Mouse (Mus musculus): ENCODE measurements around the gene Sez6l2. TPM values are rescaled to one million over a fixed set of nuclear protein-coding genes. Genes with fewer than 3 reads are reported as not detected.
"Not testable (repeated sequence)": the region's sequence is repeated elsewhere in the genome, so short reads cannot be mapped to it uniquely, and the experiment has no call there.

Sez6l2 gene
- polyA plus RNA-seq (2016; fragmentation: Nextera tagmentation; extraction: Ambion mirVana), result 0.15 and 0.35 TPM in 2 replicates

DNA sequence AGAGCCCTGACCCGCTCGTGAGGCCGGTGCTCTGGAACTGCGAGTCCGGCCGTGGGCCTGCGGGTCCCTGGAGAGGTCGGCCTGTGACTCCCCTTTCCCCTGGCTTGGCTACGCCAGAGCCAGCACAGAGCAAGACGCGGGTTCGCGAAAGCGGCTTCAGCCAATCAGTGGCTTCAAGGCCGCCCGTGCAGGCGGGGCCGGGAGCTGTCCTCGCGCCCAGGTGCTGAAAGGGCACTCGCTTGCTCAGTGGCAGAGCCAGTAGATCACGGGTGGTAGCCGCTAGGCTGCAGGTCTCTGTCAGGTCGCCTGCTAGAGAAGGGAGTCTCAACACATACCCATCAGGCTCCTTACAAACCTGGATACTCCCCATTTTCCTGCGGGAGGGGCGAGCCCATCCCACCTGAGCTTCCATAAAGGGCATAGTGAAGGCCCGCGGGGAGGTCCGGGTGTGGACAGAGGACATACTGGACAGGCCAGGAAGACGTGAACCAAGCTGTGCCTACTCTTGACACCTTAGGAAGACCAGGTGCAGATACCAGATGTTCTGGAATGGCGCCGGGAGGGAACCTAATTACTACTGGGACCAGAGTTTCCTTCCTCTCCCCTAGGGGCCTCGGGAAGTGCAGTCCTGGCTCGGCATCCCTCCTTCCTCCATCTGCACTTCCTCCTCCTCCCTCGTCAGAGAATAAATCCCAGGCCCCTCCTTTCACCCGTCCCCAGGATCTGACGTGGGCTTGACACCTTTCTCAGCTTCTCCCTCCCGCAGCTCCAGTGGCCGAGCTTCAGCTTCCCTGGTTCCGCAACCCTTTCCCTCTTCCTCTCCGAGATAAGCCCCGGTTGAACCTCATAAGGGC is at the start of gene Sez6l2:
Sez6l2 (plus strand) TSS at position 771 of the 854 bp plus-strand sequence.
- 1% methylated on average over 42 of the region's 42 CpGs for WGBS
- DNase-seq (ENCODE audit: low spot score), result peak; percentile 95
- Histone ChIP-seq H3K4me3 (peak within 1 kb of the TSS; percentile 68), H3K9me3 (no peaks in the 10 kb centered on the region), H3K27ac (peak within 1 kb of the TSS; percentile 44; the same call in 1 of the 2 replicates), H3K27me3 (ENCODE audit: insufficient read depth, poor library complexity, severe bottlenecking) (peaks cover 62% of the 10 kb centered on the region), H3K4me1 (peaks cover 20% of the 10 kb centered on the region), H3K36me3 (peaks cover under 1% of the 10 kb centered on the region; the same call in 1 of the 2 replicates)

DNA sequence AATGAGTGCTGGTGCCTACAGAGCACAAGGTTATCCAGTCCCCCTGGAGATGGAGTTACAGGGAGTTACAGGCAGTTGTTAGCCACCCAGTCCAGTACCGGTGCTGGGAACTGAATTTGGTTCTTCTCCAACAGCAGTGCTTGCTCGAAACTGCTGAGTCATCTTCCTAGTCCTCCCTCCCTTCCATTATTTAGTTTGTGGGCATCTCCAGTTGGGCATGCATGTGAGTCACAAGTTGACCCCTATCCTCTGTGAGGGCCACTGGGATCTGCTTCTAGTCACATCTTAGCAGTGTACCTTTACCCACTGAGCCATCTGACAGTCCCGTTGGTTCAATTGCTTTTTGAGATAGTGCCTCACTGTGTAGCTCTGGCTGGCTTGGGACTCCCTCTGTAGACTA is 44.8 kb upstream of the Sez6l2 start:
- 59% methylated on average over 3 of the region's 3 CpGs for WGBS
- DNase-seq (ENCODE audit: low spot score), result no peak
- no peaks in the 10 kb centered on the region for H3K9me3 ChIP-seq
- H3K4me3 ChIP-seq, result no peak overlapping the region
- no peak overlapping the region for H3K27ac ChIP-seq
- H3K4me1 ChIP-seq, result no peaks in the 10 kb centered on the region
- no peaks in the 10 kb centered on the region for H3K27me3 ChIP-seq (ENCODE audit: insufficient read depth, poor library complexity, severe bottlenecking)
- no peaks in the 10 kb centered on the region for H3K36me3 ChIP-seq

DNA sequence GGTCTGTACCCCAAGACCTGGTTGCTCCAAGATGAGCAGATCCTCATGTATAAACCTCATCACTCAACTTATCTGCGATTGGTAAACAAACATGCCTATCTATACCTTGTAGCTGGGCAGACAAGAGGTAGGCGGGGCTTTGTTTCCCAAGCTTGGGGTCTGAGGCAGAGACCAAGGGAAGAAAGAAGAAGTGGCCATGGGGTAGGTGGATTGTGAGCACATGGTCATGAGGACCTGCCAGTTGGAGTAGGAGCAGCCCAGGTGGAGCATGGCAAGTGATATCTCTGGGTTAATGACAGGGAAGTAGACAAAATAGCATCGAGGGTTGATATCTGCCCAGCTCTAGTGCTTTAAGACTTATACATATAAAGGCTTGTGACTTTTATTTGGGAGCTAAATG is 35.5 kb upstream of the Sez6l2 start:
- no peaks in the 10 kb centered on the region for H3K9me3 ChIP-seq
- H3K27me3 ChIP-seq (ENCODE audit: insufficient read depth, poor library complexity, severe bottlenecking), result no peaks in the 10 kb centered on the region
- H3K4me1 ChIP-seq, result no peaks in the 10 kb centered on the region
- no peak overlapping the region for H3K4me3 ChIP-seq
- 81% methylated on average over 3 of the region's 3 CpGs for WGBS
- DNase-seq (ENCODE audit: low spot score), result no peak
- H3K36me3 ChIP-seq, result no peaks in the 10 kb centered on the region
- H3K27ac ChIP-seq, result no peak overlapping the region

- not testable (repeated sequence) for H3K27me3 ChIP-seq (ENCODE audit: insufficient read depth, poor library complexity, severe bottlenecking); DNase-seq (ENCODE audit: low spot score); H3K4me1 ChIP-seq; H3K27ac ChIP-seq; H3K36me3 ChIP-seq; H3K4me3 ChIP-seq; H3K9me3 ChIP-seq
- WGBS, result 58% methylated on average over 4 of the region's 4 CpGs
Observed at GRCm38 (mm10) chr7:126918356-126918755, 32.0 kb upstream of the Sez6l2 start.

DNA sequence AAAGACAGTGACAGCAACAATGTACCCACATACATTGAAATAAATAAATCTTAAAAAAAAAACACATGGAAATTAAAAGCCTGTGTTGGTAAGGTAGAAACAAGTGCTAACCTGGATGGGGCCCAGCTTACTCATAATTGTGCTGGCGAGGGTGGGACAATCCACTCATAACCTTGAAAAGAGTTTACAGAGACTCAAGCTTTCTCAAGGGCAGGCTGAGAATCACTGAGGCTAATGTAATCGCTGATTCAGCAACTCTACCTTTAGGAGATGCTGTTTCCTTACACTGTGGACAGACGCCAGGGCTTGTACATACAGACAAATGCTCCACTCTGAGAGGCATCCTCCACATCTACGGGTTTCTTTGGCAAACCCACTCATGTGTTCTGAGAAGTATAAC is 30.4 kb upstream of the Sez6l2 start:
- Histone ChIP-seq H3K9me3 (no peaks in the 10 kb centered on the region), H3K36me3 (no peaks in the 10 kb centered on the region), H3K4me1 (peaks cover 8% of the 10 kb centered on the region), H3K27ac (no peak overlapping the region), H3K4me3 (no peak overlapping the region), H3K27me3 (ENCODE audit: insufficient read depth, poor library complexity, severe bottlenecking) (no peaks in the 10 kb centered on the region)
- 82% methylated on average over 4 of the region's 4 CpGs for WGBS
- no peak for DNase-seq (ENCODE audit: low spot score)

DNA sequence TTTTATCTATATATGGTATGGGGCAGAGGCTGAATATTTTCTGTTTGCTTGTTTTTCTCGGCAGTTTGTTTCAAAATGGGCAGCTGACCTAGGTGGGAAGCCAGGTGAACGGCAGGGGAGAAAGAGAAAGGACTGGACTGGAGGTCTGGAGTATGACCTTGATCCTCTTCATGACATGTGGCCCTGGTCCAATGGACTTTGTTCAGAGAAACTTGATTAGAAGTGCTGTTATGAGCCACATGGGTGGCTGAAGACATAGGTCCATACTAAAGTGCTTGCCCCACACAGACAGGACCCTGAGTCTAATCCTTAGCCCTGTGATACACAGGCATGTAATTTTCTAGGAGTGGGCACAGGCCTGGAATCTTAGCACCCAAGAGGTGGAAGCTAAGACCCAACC is 28.8 kb upstream of the Sez6l2 start:
- no peaks in the 10 kb centered on the region for H3K36me3 ChIP-seq
- H3K27ac ChIP-seq, result no peak overlapping the region
- no peaks in the 10 kb centered on the region for H3K9me3 ChIP-seq
- peaks cover 8% of the 10 kb centered on the region for H3K4me1 ChIP-seq
- no peak for DNase-seq (ENCODE audit: low spot score)
- 67% methylated on average over 2 of the region's 2 CpGs for WGBS
- no peaks in the 10 kb centered on the region for H3K27me3 ChIP-seq (ENCODE audit: insufficient read depth, poor library complexity, severe bottlenecking)
- H3K4me3 ChIP-seq, result no peak overlapping the region

GRCm38 (mm10) chr7:126922624-126923060 is 27.7 kb upstream of the Sez6l2 start, which contains the start of gene Tmem219:
Gene Tmem219, minus strand, starts transcription at chr7:126922917.
- no peak for DNase-seq (ENCODE audit: low spot score)
- no peaks in the 10 kb centered on the region for H3K36me3 ChIP-seq
- H3K27ac ChIP-seq, result peak within 1 kb of the TSS; percentile 59
- no peaks in the 10 kb centered on the region for H3K27me3 ChIP-seq (ENCODE audit: insufficient read depth, poor library complexity, severe bottlenecking)
- no peak within 1 kb of the TSS for H3K4me3 ChIP-seq
- H3K4me1 ChIP-seq, result peaks cover 8% of the 10 kb centered on the region
- H3K9me3 ChIP-seq, result no peaks in the 10 kb centered on the region
- 71% methylated on average over 5 of the region's 5 CpGs for WGBS

GRCm38 (mm10) chr7:126923999-126924398 is 26.4 kb upstream of the Sez6l2 start:
- H3K4me1 ChIP-seq, result peaks cover 8% of the 10 kb centered on the region
- no peaks in the 10 kb centered on the region for H3K9me3 ChIP-seq
- H3K4me3 ChIP-seq, result no peak overlapping the region
- H3K27ac ChIP-seq, result peak overlapping the region; percentile 59; the same call in 1 of the 2 replicates
- no peak for DNase-seq (ENCODE audit: low spot score)
- WGBS, result 59% methylated on average over 5 of the region's 5 CpGs
- no peaks in the 10 kb centered on the region for H3K36me3 ChIP-seq
- no peaks in the 10 kb centered on the region for H3K27me3 ChIP-seq (ENCODE audit: insufficient read depth, poor library complexity, severe bottlenecking)

DNA sequence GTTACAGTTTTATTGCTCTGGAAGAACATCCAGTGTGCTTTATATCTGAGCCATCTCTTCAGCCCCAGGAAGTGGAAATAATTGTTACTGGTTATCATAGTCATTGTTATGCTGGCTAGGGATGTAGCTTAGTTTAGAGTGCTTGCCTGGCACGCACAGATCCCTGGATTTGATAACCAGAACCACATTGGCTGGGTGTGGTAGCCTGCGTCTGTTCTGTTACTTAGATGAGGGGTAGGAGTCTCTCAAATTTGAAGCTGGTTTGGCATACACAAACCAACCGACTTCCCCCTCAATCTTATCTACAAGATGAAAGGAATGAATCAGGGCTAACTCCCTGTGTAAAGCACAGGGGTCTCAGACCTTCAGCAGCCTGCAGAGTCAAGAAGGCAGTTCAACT is 24.1 kb upstream of the Sez6l2 start:
- WGBS, result 27% methylated on average over 3 of the region's 3 CpGs
- DNase-seq (ENCODE audit: low spot score), result no peak
- H3K27me3 ChIP-seq (ENCODE audit: insufficient read depth, poor library complexity, severe bottlenecking), result no peaks in the 10 kb centered on the region
- no peak overlapping the region for H3K27ac ChIP-seq
- no peak overlapping the region for H3K4me3 ChIP-seq
- no peaks in the 10 kb centered on the region for H3K9me3 ChIP-seq
- peaks cover 7% of the 10 kb centered on the region for H3K36me3 ChIP-seq
- peaks cover 20% of the 10 kb centered on the region for H3K4me1 ChIP-seq

DNA sequence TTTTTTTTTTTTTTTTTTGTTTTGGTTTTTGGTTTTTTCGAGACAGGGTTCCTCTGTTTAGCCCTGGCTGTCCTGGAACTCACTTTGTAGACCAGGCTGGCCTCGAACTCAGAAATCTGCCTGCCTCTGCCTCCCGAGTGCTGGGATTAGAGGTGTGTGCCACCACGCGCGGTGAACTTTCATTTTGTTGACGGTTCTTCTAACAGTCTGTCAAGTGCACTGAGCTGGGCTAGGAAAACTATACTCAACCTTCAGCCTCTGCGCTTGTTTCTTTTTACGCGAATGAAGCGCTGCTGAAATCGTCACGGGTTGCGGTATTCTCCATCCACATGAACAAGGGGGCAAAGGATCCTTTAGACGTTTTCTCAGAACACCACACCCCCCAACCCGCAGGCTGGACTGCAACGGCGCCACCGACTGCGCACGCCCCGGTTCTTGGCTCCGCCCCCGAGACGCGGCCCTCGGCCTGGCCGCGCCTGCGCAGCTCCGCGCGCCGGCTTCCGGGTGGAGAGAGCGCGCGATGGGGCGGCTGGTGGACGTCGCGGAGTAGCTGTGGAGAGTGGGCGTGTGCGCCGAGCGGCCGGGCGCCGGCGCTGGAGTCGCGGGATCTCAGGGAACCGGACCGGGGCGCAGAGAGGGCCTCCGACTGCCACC is 21.9 kb upstream of the Sez6l2 start, which contains the start of gene Kctd13:
Kctd13 (plus strand) TSS at position 496 of the 654 bp plus-strand sequence.
- Histone ChIP-seq H3K4me3 (peak within 1 kb of the TSS; percentile 89), H3K4me1 (peaks cover 20% of the 10 kb centered on the region), H3K27me3 (ENCODE audit: insufficient read depth, poor library complexity, severe bottlenecking) (no peaks in the 10 kb centered on the region), H3K9me3 (no peaks in the 10 kb centered on the region), H3K27ac (peak within 1 kb of the TSS; percentile 90), H3K36me3 (peaks cover 21% of the 10 kb centered on the region)
- DNase-seq (ENCODE audit: low spot score), result peak; percentile 96
- 4% methylated on average over 56 of the region's 56 CpGs for WGBS

- 0% methylated on average over 27 of the region's 27 CpGs for WGBS
- H3K4me3 ChIP-seq, result peak overlapping the region; percentile 89
- H3K27ac ChIP-seq, result peak overlapping the region; percentile 90
- no peaks in the 10 kb centered on the region for H3K9me3 ChIP-seq
- peaks cover 24% of the 10 kb centered on the region for H3K36me3 ChIP-seq
- DNase-seq (ENCODE audit: low spot score), result no peak
- H3K27me3 ChIP-seq (ENCODE audit: insufficient read depth, poor library complexity, severe bottlenecking), result no peaks in the 10 kb centered on the region
- peaks cover 15% of the 10 kb centered on the region for H3K4me1 ChIP-seq
Observed at GRCm38 (mm10) chr7:126929046-126929445, 21.3 kb upstream of the Sez6l2 start.

DNA sequence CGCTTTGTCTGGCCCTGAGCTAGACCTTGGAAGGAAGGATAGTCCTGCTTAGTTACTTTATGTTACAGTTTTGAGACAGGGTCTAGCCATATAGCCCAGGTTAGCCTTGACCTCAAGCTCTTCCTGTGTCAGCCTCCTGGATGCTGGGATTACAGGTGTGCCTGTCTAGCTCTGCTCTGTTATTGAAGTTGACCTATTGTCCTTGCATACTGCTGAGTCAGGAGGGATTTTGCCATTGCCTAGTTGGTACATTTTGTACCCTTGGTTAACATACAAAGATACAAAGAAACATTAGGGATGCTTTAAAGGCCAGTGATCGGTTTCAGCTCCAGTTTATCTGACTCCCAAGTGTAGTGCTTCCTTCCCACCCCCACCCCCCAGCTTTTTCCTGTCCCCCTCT is 17.7 kb upstream of the Sez6l2 start:
- Histone ChIP-seq H3K4me3 (no peak overlapping the region), H3K27ac (no peak overlapping the region), H3K27me3 (ENCODE audit: insufficient read depth, poor library complexity, severe bottlenecking) (no peaks in the 10 kb centered on the region), H3K9me3 (no peaks in the 10 kb centered on the region), H3K4me1 (peaks cover 12% of the 10 kb centered on the region; the same call in 1 of the 2 replicates), H3K36me3 (peaks cover 51% of the 10 kb centered on the region)
- no peak for DNase-seq (ENCODE audit: low spot score)
- WGBS, result 78% methylated on average over 2 of the region's 2 CpGs

DNA sequence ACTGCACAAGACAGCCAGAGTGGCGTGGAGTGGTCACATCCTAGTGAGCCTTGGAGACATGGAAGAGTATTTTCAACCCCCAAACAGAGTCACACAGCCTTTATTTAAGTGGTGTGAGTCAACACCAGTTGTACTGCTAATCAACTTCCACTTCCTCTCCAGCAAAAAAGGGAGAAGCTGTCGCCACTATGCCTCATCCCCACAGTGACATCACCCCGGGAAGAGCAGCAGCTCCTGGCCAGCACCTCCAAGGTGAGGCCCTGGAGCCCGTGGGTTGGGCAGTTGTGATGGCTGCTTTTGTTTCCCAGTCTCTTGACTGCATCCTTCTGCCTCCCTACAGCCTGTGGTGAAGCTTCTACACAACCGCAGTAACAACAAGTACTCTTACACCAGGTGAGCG is 9.2 kb upstream of the Sez6l2 start:
- H3K9me3 ChIP-seq, result no peaks in the 10 kb centered on the region
- no peak overlapping the region for H3K4me3 ChIP-seq
- no peak for DNase-seq (ENCODE audit: low spot score)
- no peaks in the 10 kb centered on the region for H3K27me3 ChIP-seq (ENCODE audit: insufficient read depth, poor library complexity, severe bottlenecking)
- peaks cover 38% of the 10 kb centered on the region for H3K36me3 ChIP-seq
- no peak overlapping the region for H3K27ac ChIP-seq
- H3K4me1 ChIP-seq, result peaks cover 10% of the 10 kb centered on the region; the same call in 1 of the 2 replicates
- WGBS, result 36% methylated on average over 6 of the region's 6 CpGs
